Mouse (Mus musculus) liver, embryonic 12.5 days (tissue): ENCODE results near the gene Rasl2-9. TPM values are rescaled to one million over a fixed set of nuclear protein-coding genes. Genes with fewer than 3 reads are reported as not detected.
"Not testable (repeated sequence)": the region's sequence is repeated elsewhere in the genome, so short reads cannot be mapped to it uniquely, and the experiment has no call there.

ENCODE experiments used
- ATAC-seq: fragments of 200-750 bp; cut with Nextera tagmentation; 2 replicates; pipeline ENCODE4 v1.8.0; 2017; ENCODE audit warnings: moderate number of reproducible peaks, mild to moderate bottlenecking, moderate library complexity
- H3K27ac ChIP-seq: fragments of 300-500 bp; sonication (generic); 2 replicates; pipeline ENCODE4 v1.5.1; 2016; ENCODE audit warnings: mild to moderate bottlenecking
- H3K27me3 ChIP-seq: fragments of 300-500 bp; sonication (generic); replicated peaks from 2 replicates; pipeline ENCODE4 v1.6.1; 2016; ENCODE audit warnings: mild to moderate bottlenecking, moderate library complexity
- H3K36me3 ChIP-seq: fragments of 300-500 bp; sonication (generic); 2 replicates; pipeline ENCODE4 v1.6.1; 2016; ENCODE audit warnings: mild to moderate bottlenecking, moderate library complexity
- H3K4me1 ChIP-seq: fragments of 300-500 bp; sonication (generic); 2 replicates; pipeline ENCODE4 v1.6.1; 2016
- H3K4me2 ChIP-seq: fragments of 300-500 bp; sonication (generic); 2 replicates; pipeline ENCODE4 v1.6.1; 2016; ENCODE audit warnings: mild to moderate bottlenecking, moderate library complexity
- H3K4me3 ChIP-seq: fragments of 300-500 bp; sonication (generic); 2 replicates; pipeline ENCODE4 v1.5.1; 2016; ENCODE audit warnings: mild to moderate bottlenecking, moderate library complexity
- H3K9ac ChIP-seq: fragments of 300-500 bp; sonication (generic); 2 replicates; pipeline ENCODE4 v1.6.1; 2016; ENCODE audit warnings: mild to moderate bottlenecking, moderate library complexity
- H3K9me3 ChIP-seq: fragments of 300-500 bp; sonication (generic); replicated peaks from 2 replicates; pipeline ENCODE4 v1.6.1; 2016; ENCODE audit warnings: mild to moderate bottlenecking, moderate library complexity
- WGBS: fragments of 180-500 bp; shearing (Covaris S2); methylation state at CpG from one replicate; pipeline ENCODE4 v1.1.7; 2016; ENCODE audit not compliant: insufficient replicate concordance; 5-methylcytosine and 5-hydroxymethylcytosine counted together
- microRNA-seq: library from miRNA; unstranded; fragments of <30 nt; microRNA quantifications from one replicate; pipeline ENCODE4, GENCODE M21; 2017
- polyA plus RNA-seq: library from polyadenylated mRNA; unstranded; fragments of >200 nt; fragmentation: Nextera tagmentation; extraction: Ambion mirVana; gene quantifications from 2 replicates; pipeline ENCODE4 v1.2.1, GENCODE M21; 2016

Gene Rasl2-9
- polyA plus RNA-seq, 1 experiment from 2014 or later = 0.38 TPM

GRCm38 (mm10) chr7:5079365-5080009 is 46.3 kb downstream of the Rasl2-9 start:
- Histone ChIP-seq H3K4me2 (peak overlapping the region; percentile 87), H3K4me1 (peaks cover 80% of the 10 kb centered on the region), H3K36me3 (peaks cover 76% of the 10 kb centered on the region), H3K4me3 (peak overlapping the region; percentile 99), H3K9ac (peak overlapping the region; percentile 61; the same call in 1 of the 2 replicates), H3K27ac (peak overlapping the region; percentile 97)
- 42% methylated on average over 9 of the region's 13 CpGs for WGBS
- ATAC-seq, H3K27me3 ChIP-seq, H3K9me3 ChIP-seq: not testable (repeated sequence)

- peaks cover 77% of the 10 kb centered on the region for H3K36me3 ChIP-seq
- H3K4me1 ChIP-seq = peaks cover 80% of the 10 kb centered on the region
- H3K27ac ChIP-seq = peak overlapping the region; percentile 90
- H3K4me2 ChIP-seq = peak overlapping the region; percentile 40
- WGBS = 48% methylated on average over 2 of the region's 2 CpGs
- H3K9me3 ChIP-seq = no peaks in the 10 kb centered on the region
- peak overlapping the region; percentile 52; the same call in 1 of the 2 replicates for H3K9ac ChIP-seq
- H3K27me3 ChIP-seq = no peaks in the 10 kb centered on the region
- peak; percentile 41 for ATAC-seq
- no peak overlapping the region for H3K4me3 ChIP-seq
Observed at GRCm38 (mm10) chr7:5076931-5077330, 48.8 kb downstream of the Rasl2-9 start.

- H3K4me3 ChIP-seq = no peak overlapping the region
- H3K4me2 ChIP-seq = peak overlapping the region; percentile 10; the same call in 1 of the 2 replicates
- no peaks in the 10 kb centered on the region for H3K27me3 ChIP-seq
- no peak overlapping the region for H3K9ac ChIP-seq
- peak overlapping the region; percentile 85 for H3K27ac ChIP-seq
- WGBS = 90% methylated on average over 5 of the region's 5 CpGs
- no peaks in the 10 kb centered on the region for H3K9me3 ChIP-seq
- peaks cover 95% of the 10 kb centered on the region for H3K36me3 ChIP-seq
- peaks cover 89% of the 10 kb centered on the region for H3K4me1 ChIP-seq
- ATAC-seq = no peak
Observed at GRCm38 (mm10) chr7:5074984-5075383, 50.8 kb downstream of the Rasl2-9 start.

Small RNA genes within 50 kb of the gene (microRNA-seq; reads per million reads assigned to microRNA genes)
- gene Gm26217 = not detected

Other genes starting within 250 kb of the Rasl2-9 start
- gene Isoc2a, start 248.8 kb downstream of the Rasl2-9 start, polyA plus RNA-seq = 0.62 and 0.95 TPM in 2 replicates
- 0.10 TPM in 1 of 2 replicates, not detected in the other for gene Gm36210, start 219.4 kb downstream of the Rasl2-9 start, polyA plus RNA-seq
- 2.4 and 2.7 TPM in 2 replicates for gene Zfp628, start 210.7 kb downstream of the Rasl2-9 start, polyA plus RNA-seq
- 0.54 and 0.67 TPM in 2 replicates for gene Nat14, start 203.9 kb downstream of the Rasl2-9 start, polyA plus RNA-seq
- gene Ssc5d, start 200.2 kb downstream of the Rasl2-9 start, polyA plus RNA-seq = 0.13 and 0.19 TPM in 2 replicates
- not detected in 2 replicates for gene Sbk2, start 161.5 kb downstream of the Rasl2-9 start, polyA plus RNA-seq
- not detected in 2 replicates for gene Sbk3, start 154.8 kb downstream of the Rasl2-9 start, polyA plus RNA-seq
- gene Zfp579, start 129.8 kb downstream of the Rasl2-9 start, polyA plus RNA-seq = 6.4 and 6.9 TPM in 2 replicates
- gene Zfp524, start 111.5 kb downstream of the Rasl2-9 start, polyA plus RNA-seq = 11.5 and 11.7 TPM in 2 replicates
- 29.4 TPM in 2 replicates for gene Fiz1, start 111.3 kb downstream of the Rasl2-9 start, polyA plus RNA-seq
- 0.62 and 1.0 TPM in 2 replicates for gene Gm44973, start 110.5 kb downstream of the Rasl2-9 start, polyA plus RNA-seq
- gene Zfp865, start 105.6 kb downstream of the Rasl2-9 start, polyA plus RNA-seq = 2.6 and 2.7 TPM in 2 replicates
- 2.2 and 2.4 TPM in 2 replicates for gene Ccdc106, start 105.4 kb downstream of the Rasl2-9 start, polyA plus RNA-seq
- gene 4632433K11Rik, start 91.8 kb downstream of the Rasl2-9 start, polyA plus RNA-seq = not detected in 2 replicates
- 1.1 and 1.3 TPM in 2 replicates for gene Zfp784, start 87.5 kb downstream of the Rasl2-9 start, polyA plus RNA-seq
- gene Zfp580, start 74.4 kb downstream of the Rasl2-9 start, polyA plus RNA-seq = 5.2 and 5.6 TPM in 2 replicates
- gene U2af2, start 63.8 kb downstream of the Rasl2-9 start, polyA plus RNA-seq = 97.6 and 109 TPM in 2 replicates
- gene Epn1, start 45.7 kb downstream of the Rasl2-9 start, polyA plus RNA-seq = 66.2 and 69.1 TPM in 2 replicates
- not detected in 2 replicates for gene Rfpl4, start 9.0 kb downstream of the Rasl2-9 start, polyA plus RNA-seq
- gene Vmn1r55, start 23.7 kb upstream of the Rasl2-9 start, polyA plus RNA-seq = 0.05 TPM in 1 of 2 replicates, not detected in the other
- not detected in 2 replicates for gene Vmn1r56, start 70.8 kb upstream of the Rasl2-9 start, polyA plus RNA-seq
- gene Vmn1r57, start 92.5 kb upstream of the Rasl2-9 start, polyA plus RNA-seq = not detected in 2 replicates
- not detected in 2 replicates for gene Gm5065, start 224.6 kb upstream of the Rasl2-9 start, polyA plus RNA-seq
- gene Nlrp2, start 225.1 kb upstream of the Rasl2-9 start, polyA plus RNA-seq = not detected in 2 replicates